Mouse (Mus musculus): ENCODE measurements around the gene Olfr429. TPM values are rescaled to one million over a fixed set of nuclear protein-coding genes. Genes with fewer than 3 reads are reported as not detected.
"Not testable (repeated sequence)": the region's sequence is repeated elsewhere in the genome, so short reads cannot be mapped to it uniquely, and the experiment has no call there.

The Olfr429 gene
- polyA plus RNA-seq (2012; rRNA removed), result not detected in 2 replicates

DNA sequence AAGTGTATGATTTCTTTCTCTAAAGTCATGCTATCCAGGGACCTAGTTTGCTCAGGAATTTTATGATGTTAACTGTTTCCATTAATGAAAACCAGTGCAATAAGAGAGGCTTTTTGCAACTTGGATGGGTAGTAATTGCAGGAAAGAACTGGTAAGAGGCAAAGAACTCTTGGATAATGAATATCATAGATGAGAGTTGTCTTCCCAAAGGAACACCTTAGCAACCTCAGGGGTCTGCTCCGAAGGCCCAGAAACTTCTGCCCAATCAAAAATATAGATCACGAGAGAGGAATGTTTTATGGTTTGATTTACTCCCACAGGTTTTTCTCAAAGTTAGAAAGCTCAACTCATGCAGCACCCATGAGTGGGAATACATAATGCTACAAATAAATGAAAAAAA, at the start of gene Olfr429:
Olfr429 (plus strand) TSS at position 301 of the 400 bp plus-strand sequence.
- no peaks in the 10 kb centered on the region for H3K36me3 ChIP-seq (ENCODE audit: control insufficient read depth, insufficient read depth, low read length)
- no peaks in the 10 kb centered on the region for H3K4me1 ChIP-seq (ENCODE audit: control insufficient read depth, insufficient read depth, low read length)
- no peak for TF ChIP-seq POLR2A (IDR thresholded peaks at IDR 0.05; ENCODE audit: control insufficient read depth, low read depth, low read length)
- no peak for TF ChIP-seq CTCF (IDR thresholded peaks at IDR 0.05; ENCODE audit: control insufficient read depth, insufficient read depth, insufficient replicate concordance, low read depth, low read length)
- H3K4me3 ChIP-seq (ENCODE audit: control insufficient read depth, low read depth, low read length), result no peak within 1 kb of the TSS
- H3K27ac ChIP-seq (ENCODE audit: control insufficient read depth, insufficient read depth, low read depth, low read length), result no peak within 1 kb of the TSS
- H3K27me3 ChIP-seq (ENCODE audit: control insufficient read depth, insufficient read depth, low read length), result no peaks in the 10 kb centered on the region

DNA sequence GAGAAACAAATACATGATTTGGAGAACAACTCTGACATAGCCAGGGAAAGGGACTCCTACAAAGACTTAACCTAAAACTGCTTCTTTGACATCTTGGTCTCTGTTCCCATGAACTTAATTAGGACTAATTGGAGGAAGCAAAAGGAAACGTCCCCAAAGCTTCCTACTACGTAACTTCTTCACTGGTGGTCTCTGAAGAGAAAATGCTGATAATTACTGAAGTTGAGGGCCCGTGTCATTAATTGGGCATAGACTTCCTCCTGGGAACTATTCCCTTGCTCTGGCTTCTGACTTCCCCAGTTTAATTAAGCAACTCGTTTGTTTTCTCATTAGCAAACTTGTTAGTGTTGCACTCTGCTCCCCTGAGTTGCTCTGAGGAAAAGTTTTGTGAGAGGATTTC, 48.3 kb upstream of the Olfr429 start:
- Histone ChIP-seq H3K4me1 (ENCODE audit: control insufficient read depth, insufficient read depth, low read length) (no peaks in the 10 kb centered on the region), H3K36me3 (ENCODE audit: control insufficient read depth, insufficient read depth, low read length) (no peaks in the 10 kb centered on the region), H3K4me3 (ENCODE audit: control insufficient read depth, low read depth, low read length) (no peak overlapping the region), H3K27me3 (ENCODE audit: control insufficient read depth, insufficient read depth, low read length) (no peaks in the 10 kb centered on the region), H3K27ac (ENCODE audit: control insufficient read depth, insufficient read depth, low read depth, low read length) (no peak overlapping the region)
- TF ChIP-seq CTCF (IDR thresholded peaks at IDR 0.05; ENCODE audit: control insufficient read depth, insufficient read depth, insufficient replicate concordance, low read depth, low read length) (no peak), POLR2A (IDR thresholded peaks at IDR 0.05; ENCODE audit: control insufficient read depth, low read depth, low read length) (no peak)

DNA sequence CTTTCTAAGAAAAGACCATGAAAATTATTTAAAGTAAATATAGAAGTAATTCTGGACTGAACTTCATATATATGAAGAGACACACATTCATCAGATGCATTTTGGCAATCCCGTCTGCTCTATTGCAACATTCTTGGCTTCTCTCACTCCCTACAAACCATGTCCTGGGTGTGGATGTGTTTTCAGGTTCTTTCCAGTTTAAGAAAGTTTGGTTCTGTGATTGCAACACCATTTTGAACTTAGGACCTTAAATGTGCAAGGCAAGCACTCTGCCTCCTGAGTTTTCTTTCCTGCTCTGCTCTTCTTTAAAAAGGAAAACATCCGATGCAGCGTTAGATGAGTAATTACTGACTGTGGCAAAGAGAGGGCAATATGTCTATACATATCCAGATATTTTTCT, 45.7 kb upstream of the Olfr429 start:
- Histone ChIP-seq H3K4me3 (ENCODE audit: control insufficient read depth, low read depth, low read length) (no peak overlapping the region), H3K27me3 (ENCODE audit: control insufficient read depth, insufficient read depth, low read length) (no peaks in the 10 kb centered on the region), H3K27ac (ENCODE audit: control insufficient read depth, insufficient read depth, low read depth, low read length) (no peak overlapping the region), H3K36me3 (ENCODE audit: control insufficient read depth, insufficient read depth, low read length) (no peaks in the 10 kb centered on the region), H3K4me1 (ENCODE audit: control insufficient read depth, insufficient read depth, low read length) (no peaks in the 10 kb centered on the region)
- TF ChIP-seq CTCF (IDR thresholded peaks at IDR 0.05; ENCODE audit: control insufficient read depth, insufficient read depth, insufficient replicate concordance, low read depth, low read length) (no peak), POLR2A (IDR thresholded peaks at IDR 0.05; ENCODE audit: control insufficient read depth, low read depth, low read length) (no peak)

DNA sequence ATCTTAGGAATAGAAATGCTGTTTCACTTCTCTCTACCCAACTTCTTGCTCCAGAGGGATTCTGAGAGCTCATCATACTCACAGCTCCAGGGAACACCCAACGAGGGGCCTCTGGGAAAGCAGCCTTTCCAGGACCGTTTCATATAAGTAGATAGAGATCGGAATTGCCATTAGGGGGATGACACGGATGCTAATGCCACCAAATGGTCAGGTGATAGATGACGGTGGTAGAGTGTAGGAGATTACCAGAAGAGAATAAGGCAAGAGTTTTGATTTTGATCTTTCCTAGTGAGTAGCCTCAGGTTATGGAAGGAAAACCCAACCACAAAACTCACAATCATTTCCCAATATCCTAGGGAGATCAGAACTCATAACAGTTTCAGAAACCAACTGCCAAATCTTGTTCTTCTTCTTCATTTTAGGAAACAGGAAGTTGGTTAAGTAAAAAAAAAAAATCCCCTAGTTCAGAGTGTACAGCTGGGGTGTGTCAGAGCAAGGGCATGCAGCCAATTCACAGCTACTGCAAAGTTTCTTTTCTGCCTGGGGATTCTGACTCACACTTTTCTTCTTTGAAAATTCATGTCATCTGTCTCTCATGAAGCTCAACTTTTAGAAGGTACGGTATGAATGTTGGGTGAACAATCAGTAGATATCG, 43.5 kb upstream of the Olfr429 start, which contains the start of gene Olfr433:
Olfr433 (plus strand) TSS at position 183 of the 655 bp plus-strand sequence.
- Histone ChIP-seq H3K4me1 (ENCODE audit: control insufficient read depth, insufficient read depth, low read length) (no peaks in the 10 kb centered on the region), H3K27me3 (ENCODE audit: control insufficient read depth, insufficient read depth, low read length) (no peaks in the 10 kb centered on the region), H3K27ac (ENCODE audit: control insufficient read depth, insufficient read depth, low read depth, low read length) (no peak within 1 kb of the TSS), H3K4me3 (ENCODE audit: control insufficient read depth, low read depth, low read length) (no peak within 1 kb of the TSS), H3K36me3 (ENCODE audit: control insufficient read depth, insufficient read depth, low read length) (no peaks in the 10 kb centered on the region)
- TF ChIP-seq CTCF (IDR thresholded peaks at IDR 0.05; ENCODE audit: control insufficient read depth, insufficient read depth, insufficient replicate concordance, low read depth, low read length), result no peak
- no peak for TF ChIP-seq POLR2A (IDR thresholded peaks at IDR 0.05; ENCODE audit: control insufficient read depth, low read depth, low read length)

DNA sequence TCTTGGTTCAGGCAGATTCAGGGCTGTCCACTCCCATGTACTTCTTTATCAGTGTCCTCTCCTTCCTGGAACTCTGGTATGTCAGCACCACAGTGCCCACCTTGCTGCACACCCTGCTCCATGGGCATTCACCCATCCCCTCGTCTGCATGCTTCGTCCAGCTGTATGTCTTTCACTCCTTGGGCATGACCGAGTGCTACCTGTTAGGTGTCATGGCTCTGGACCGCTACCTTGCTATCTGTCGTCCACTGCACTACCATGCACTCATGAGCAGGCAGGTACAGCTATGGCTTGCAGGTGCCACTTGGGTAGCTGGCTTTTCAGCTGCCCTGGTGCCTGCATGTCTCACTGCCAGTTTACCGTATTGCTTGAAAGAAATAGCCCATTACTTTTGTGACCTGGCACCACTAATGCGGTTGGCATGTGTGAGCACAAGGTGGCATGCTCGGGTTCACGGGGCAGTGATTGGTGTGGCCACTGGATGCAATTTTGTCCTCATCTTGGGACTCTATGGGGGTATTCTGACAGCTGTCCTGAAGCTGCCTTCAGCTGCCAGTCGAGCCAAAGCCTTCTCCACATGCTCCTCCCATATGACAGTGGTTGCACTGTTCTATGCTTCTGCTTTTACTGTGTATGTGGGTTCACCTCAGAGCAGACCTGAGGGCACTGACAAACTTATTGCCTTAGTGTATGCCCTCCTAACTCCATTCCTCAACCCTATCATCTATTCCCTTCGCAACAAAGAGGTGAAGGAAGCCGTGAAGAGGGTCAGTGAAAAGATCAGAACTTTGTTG, 41.8 kb upstream of the Olfr429 start:
- H3K27ac ChIP-seq (ENCODE audit: control insufficient read depth, insufficient read depth, low read depth, low read length); H3K36me3 ChIP-seq (ENCODE audit: control insufficient read depth, insufficient read depth, low read length); H3K4me1 ChIP-seq (ENCODE audit: control insufficient read depth, insufficient read depth, low read length); H3K4me3 ChIP-seq (ENCODE audit: control insufficient read depth, low read depth, low read length); H3K27me3 ChIP-seq (ENCODE audit: control insufficient read depth, insufficient read depth, low read length): not testable (repeated sequence)

DNA sequence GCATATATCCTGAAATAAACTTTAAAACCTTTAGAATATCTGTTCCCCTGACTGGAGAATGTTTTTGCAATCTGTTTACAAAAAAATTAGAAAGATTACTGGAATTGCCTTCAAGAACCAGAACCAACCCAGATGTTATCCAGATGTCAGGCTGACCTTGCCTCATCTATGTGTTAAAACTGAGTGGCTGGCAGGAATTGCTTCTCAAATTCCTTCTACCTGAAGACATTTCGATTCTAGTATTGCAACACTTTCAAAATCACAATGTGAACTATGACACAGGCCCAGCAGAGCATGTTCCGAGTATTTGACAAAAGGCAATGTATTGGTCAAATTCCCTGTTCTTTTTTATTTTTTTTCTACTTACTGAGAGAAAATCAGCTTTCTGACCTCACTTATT, 39.7 kb upstream of the Olfr429 start:
- H3K4me1 ChIP-seq (ENCODE audit: control insufficient read depth, insufficient read depth, low read length), result no peaks in the 10 kb centered on the region
- TF ChIP-seq POLR2A (IDR thresholded peaks at IDR 0.05; ENCODE audit: control insufficient read depth, low read depth, low read length) (no peak), CTCF (IDR thresholded peaks at IDR 0.05; ENCODE audit: control insufficient read depth, insufficient read depth, insufficient replicate concordance, low read depth, low read length) (no peak)
- no peaks in the 10 kb centered on the region for H3K36me3 ChIP-seq (ENCODE audit: control insufficient read depth, insufficient read depth, low read length)
- H3K27me3 ChIP-seq (ENCODE audit: control insufficient read depth, insufficient read depth, low read length), result no peaks in the 10 kb centered on the region
- H3K27ac ChIP-seq (ENCODE audit: control insufficient read depth, insufficient read depth, low read depth, low read length), result no peak overlapping the region
- no peak overlapping the region for H3K4me3 ChIP-seq (ENCODE audit: control insufficient read depth, low read depth, low read length)

DNA sequence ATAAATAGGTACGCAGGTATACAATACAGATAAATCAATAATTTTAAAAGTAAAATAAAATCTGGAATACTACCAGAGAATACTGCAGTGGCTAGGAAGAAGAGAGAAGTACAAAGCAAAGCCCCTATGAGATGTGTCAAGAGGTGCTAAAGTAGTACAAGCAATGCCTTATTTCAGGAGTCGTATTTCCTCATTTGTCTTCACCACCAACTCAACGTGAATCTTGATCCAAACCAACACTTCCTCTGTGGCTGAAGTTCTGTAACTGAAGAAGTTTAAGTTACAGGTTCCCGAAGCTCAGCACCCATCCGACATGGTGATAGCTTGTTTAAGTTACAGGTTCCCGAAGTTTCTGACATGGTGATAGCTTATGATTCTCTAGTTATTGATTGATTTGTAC, 35.9 kb upstream of the Olfr429 start:
- not testable (repeated sequence) for H3K4me1 ChIP-seq (ENCODE audit: control insufficient read depth, insufficient read depth, low read length); H3K36me3 ChIP-seq (ENCODE audit: control insufficient read depth, insufficient read depth, low read length); H3K27ac ChIP-seq (ENCODE audit: control insufficient read depth, insufficient read depth, low read depth, low read length); H3K4me3 ChIP-seq (ENCODE audit: control insufficient read depth, low read depth, low read length); H3K27me3 ChIP-seq (ENCODE audit: control insufficient read depth, insufficient read depth, low read length)

Data from testis, adult 2 months (tissue).